Mouse (Mus musculus): Measurements from ENCODE around the gene Gm6793. TPM values are rescaled to one million over a fixed set of nuclear protein-coding genes. Genes with fewer than 3 reads are reported as not detected.
A peak's percentile ranks its signal among the peaks of the same experiment; 100 is the strongest.

Gm6793 gene
- polyA plus RNA-seq, 1 experiment from 2014 or later: 0.57 TPM

GRCm38 (mm10) chr8:111992703-111993039, 22.2 kb downstream of the Gm6793 start:
- no peak overlapping the region for H3K9ac ChIP-seq (ENCODE audit: low read length)
- no peaks in the 10 kb centered on the region for H3K27me3 ChIP-seq (ENCODE audit: control insufficient read depth, insufficient read depth, low read length)
- no peak overlapping the region for H3K4me2 ChIP-seq (ENCODE audit: low read depth, low read length)
- ATAC-seq (ENCODE audit: insufficient read depth, low FRiP score): no peak
- WGBS: 73% methylated on average over 3 of the region's 3 CpGs
- H3K27ac ChIP-seq (ENCODE audit: low read length): no peak overlapping the region
- no peaks in the 10 kb centered on the region for H3K9me3 ChIP-seq (replicated peaks; ENCODE audit: control insufficient read depth, low read length)
- H3K4me3 ChIP-seq (replicated peaks; ENCODE audit: low read length): no peak overlapping the region
- peaks cover 9% of the 10 kb centered on the region; the same call in 1 of the 2 replicates for H3K36me3 ChIP-seq (ENCODE audit: control insufficient read depth, insufficient read depth, low read length)
- peaks cover 7% of the 10 kb centered on the region for H3K4me1 ChIP-seq (ENCODE audit: control insufficient read depth, insufficient read depth, low read length)

- peak within 1 kb of the TSS; percentile 73 for H3K4me3 ChIP-seq (replicated peaks; ENCODE audit: low read length)
- H3K9ac ChIP-seq (ENCODE audit: low read length): peak within 1 kb of the TSS; percentile 83
- H3K4me2 ChIP-seq (ENCODE audit: low read depth, low read length): peak within 1 kb of the TSS; percentile 82
- no peaks in the 10 kb centered on the region for H3K27me3 ChIP-seq (ENCODE audit: control insufficient read depth, insufficient read depth, low read length)
- WGBS: 4% methylated on average over 33 of the region's 33 CpGs
- peaks cover 6% of the 10 kb centered on the region; the same call in 1 of the 2 replicates for H3K36me3 ChIP-seq (ENCODE audit: control insufficient read depth, insufficient read depth, low read length)
- H3K9me3 ChIP-seq (replicated peaks; ENCODE audit: control insufficient read depth, low read length): no peaks in the 10 kb centered on the region
- H3K4me1 ChIP-seq (ENCODE audit: control insufficient read depth, insufficient read depth, low read length): peaks cover 7% of the 10 kb centered on the region
- ATAC-seq (ENCODE audit: insufficient read depth, low FRiP score): peak; percentile 94
- no peak within 1 kb of the TSS for H3K27ac ChIP-seq (ENCODE audit: low read length)
These were observed 22.7 kb downstream of the Gm6793 start, which contains the start of gene Adat1 for GRCm38 (mm10) chr8:111992013-111992702. TSS of gene Adat1 (minus strand) at chr8:111992302.

GRCm38 (mm10) chr8:111991278-111991677, 23.6 kb downstream of the Gm6793 start:
- no peaks in the 10 kb centered on the region for H3K9me3 ChIP-seq (replicated peaks; ENCODE audit: control insufficient read depth, low read length)
- H3K4me1 ChIP-seq (ENCODE audit: control insufficient read depth, insufficient read depth, low read length): peaks cover 7% of the 10 kb centered on the region
- peak overlapping the region; percentile 73 for H3K4me3 ChIP-seq (replicated peaks; ENCODE audit: low read length)
- peak overlapping the region; percentile 83 for H3K9ac ChIP-seq (ENCODE audit: low read length)
- WGBS: 52% methylated on average over 8 of the region's 8 CpGs
- H3K36me3 ChIP-seq (ENCODE audit: control insufficient read depth, insufficient read depth, low read length): peaks cover 5% of the 10 kb centered on the region; the same call in 1 of the 2 replicates
- H3K27ac ChIP-seq (ENCODE audit: low read length): no peak overlapping the region
- peak overlapping the region; percentile 82 for H3K4me2 ChIP-seq (ENCODE audit: low read depth, low read length)
- no peak for ATAC-seq (ENCODE audit: insufficient read depth, low FRiP score)
- no peaks in the 10 kb centered on the region for H3K27me3 ChIP-seq (ENCODE audit: control insufficient read depth, insufficient read depth, low read length)

GRCm38 (mm10) chr8:111989911-111990310, 24.9 kb downstream of the Gm6793 start:
- H3K27ac ChIP-seq (ENCODE audit: low read length): no peak overlapping the region
- 12% methylated on average over 7 of the region's 7 CpGs for WGBS
- no peaks in the 10 kb centered on the region for H3K27me3 ChIP-seq (ENCODE audit: control insufficient read depth, insufficient read depth, low read length)
- no peak overlapping the region for H3K4me3 ChIP-seq (replicated peaks; ENCODE audit: low read length)
- no peak overlapping the region for H3K4me2 ChIP-seq (ENCODE audit: low read depth, low read length)
- H3K9me3 ChIP-seq (replicated peaks; ENCODE audit: control insufficient read depth, low read length): no peaks in the 10 kb centered on the region
- no peak overlapping the region for H3K9ac ChIP-seq (ENCODE audit: low read length)
- peaks cover 5% of the 10 kb centered on the region for H3K36me3 ChIP-seq (ENCODE audit: control insufficient read depth, insufficient read depth, low read length)
- no peak for ATAC-seq (ENCODE audit: insufficient read depth, low FRiP score)
- peaks cover 7% of the 10 kb centered on the region for H3K4me1 ChIP-seq (ENCODE audit: control insufficient read depth, insufficient read depth, low read length)

GRCm38 (mm10) chr8:111984511-111984910, 30.3 kb downstream of the Gm6793 start:
- H3K4me3 ChIP-seq (replicated peaks; ENCODE audit: low read length): no peak overlapping the region
- no peak overlapping the region for H3K9ac ChIP-seq (ENCODE audit: low read length)
- H3K36me3 ChIP-seq (ENCODE audit: control insufficient read depth, insufficient read depth, low read length): peaks cover 5% of the 10 kb centered on the region
- ATAC-seq (ENCODE audit: insufficient read depth, low FRiP score): no peak
- no peaks in the 10 kb centered on the region for H3K4me1 ChIP-seq (ENCODE audit: control insufficient read depth, insufficient read depth, low read length)
- H3K4me2 ChIP-seq (ENCODE audit: low read depth, low read length): no peak overlapping the region
- WGBS: 70% methylated on average over 10 of the region's 10 CpGs
- no peaks in the 10 kb centered on the region for H3K27me3 ChIP-seq (ENCODE audit: control insufficient read depth, insufficient read depth, low read length)
- H3K9me3 ChIP-seq (replicated peaks; ENCODE audit: control insufficient read depth, low read length): no peaks in the 10 kb centered on the region
- H3K27ac ChIP-seq (ENCODE audit: low read length): no peak overlapping the region

GRCm38 (mm10) chr8:111982116-111982515, 32.7 kb downstream of the Gm6793 start:
- H3K36me3 ChIP-seq (ENCODE audit: control insufficient read depth, insufficient read depth, low read length): no peaks in the 10 kb centered on the region; the same call in 1 of the 2 replicates
- no peak for ATAC-seq (ENCODE audit: insufficient read depth, low FRiP score)
- no peaks in the 10 kb centered on the region for H3K9me3 ChIP-seq (replicated peaks; ENCODE audit: control insufficient read depth, low read length)
- no peak overlapping the region for H3K4me3 ChIP-seq (replicated peaks; ENCODE audit: low read length)
- no peak overlapping the region for H3K4me2 ChIP-seq (ENCODE audit: low read depth, low read length)
- H3K27ac ChIP-seq (ENCODE audit: low read length): no peak overlapping the region
- 74% methylated on average over 7 of the region's 7 CpGs for WGBS
- H3K27me3 ChIP-seq (ENCODE audit: control insufficient read depth, insufficient read depth, low read length): no peaks in the 10 kb centered on the region
- no peak overlapping the region for H3K9ac ChIP-seq (ENCODE audit: low read length)
- no peaks in the 10 kb centered on the region for H3K4me1 ChIP-seq (ENCODE audit: control insufficient read depth, insufficient read depth, low read length)

- 68% methylated on average over 10 of the region's 10 CpGs for WGBS
- Histone ChIP-seq H3K9me3 (replicated peaks; ENCODE audit: control insufficient read depth, low read length) (0 out of 2 replicates have a peak, but pooled peaks cover 5% of the 10 kb centered on the region), H3K4me3 (replicated peaks; ENCODE audit: low read length) (no peak overlapping the region), H3K27me3 (ENCODE audit: control insufficient read depth, insufficient read depth, low read length) (no peaks in the 10 kb centered on the region), H3K27ac (ENCODE audit: low read length) (no peak overlapping the region), H3K9ac (ENCODE audit: low read length) (no peak overlapping the region), H3K4me2 (ENCODE audit: low read depth, low read length) (no peak overlapping the region), H3K36me3 (ENCODE audit: control insufficient read depth, insufficient read depth, low read length) (0 out of 2 replicates have a peak, but pooled peaks cover 6% of the 10 kb centered on the region), H3K4me1 (ENCODE audit: control insufficient read depth, insufficient read depth, low read length) (no peaks in the 10 kb centered on the region)
- no peak for ATAC-seq (ENCODE audit: insufficient read depth, low FRiP score)
These were observed 36.7 kb downstream of the Gm6793 start for GRCm38 (mm10) chr8:111978147-111978546.

- H3K9ac ChIP-seq (ENCODE audit: low read length): no peak overlapping the region
- no peak for ATAC-seq (ENCODE audit: insufficient read depth, low FRiP score)
- H3K36me3 ChIP-seq (ENCODE audit: control insufficient read depth, insufficient read depth, low read length): 0 out of 2 replicates have a peak, but pooled peaks cover 7% of the 10 kb centered on the region
- H3K4me2 ChIP-seq (ENCODE audit: low read depth, low read length): no peak overlapping the region
- 0 out of 2 replicates have a peak, but pooled peaks cover 5% of the 10 kb centered on the region for H3K9me3 ChIP-seq (replicated peaks; ENCODE audit: control insufficient read depth, low read length)
- no peak overlapping the region for H3K4me3 ChIP-seq (replicated peaks; ENCODE audit: low read length)
- 86% methylated on average over 2 of the region's 2 CpGs for WGBS
- no peaks in the 10 kb centered on the region for H3K4me1 ChIP-seq (ENCODE audit: control insufficient read depth, insufficient read depth, low read length)
- H3K27ac ChIP-seq (ENCODE audit: low read length): no peak overlapping the region
- H3K27me3 ChIP-seq (ENCODE audit: control insufficient read depth, insufficient read depth, low read length): no peaks in the 10 kb centered on the region
These were observed 38.5 kb downstream of the Gm6793 start for GRCm38 (mm10) chr8:111976326-111976725.

GRCm38 (mm10) chr8:111975706-111976105, 39.1 kb downstream of the Gm6793 start:
- 89% methylated on average over 2 of the region's 2 CpGs for WGBS
- Histone ChIP-seq H3K36me3 (ENCODE audit: control insufficient read depth, insufficient read depth, low read length) (0 out of 2 replicates have a peak, but pooled peaks cover 7% of the 10 kb centered on the region), H3K4me1 (ENCODE audit: control insufficient read depth, insufficient read depth, low read length) (no peaks in the 10 kb centered on the region), H3K27me3 (ENCODE audit: control insufficient read depth, insufficient read depth, low read length) (no peaks in the 10 kb centered on the region), H3K4me2 (ENCODE audit: low read depth, low read length) (no peak overlapping the region), H3K4me3 (replicated peaks; ENCODE audit: low read length) (no peak overlapping the region), H3K9me3 (replicated peaks; ENCODE audit: control insufficient read depth, low read length) (0 out of 2 replicates have a peak, but pooled peaks cover 5% of the 10 kb centered on the region), H3K27ac (ENCODE audit: low read length) (no peak overlapping the region), H3K9ac (ENCODE audit: low read length) (no peak overlapping the region)
- no peak for ATAC-seq (ENCODE audit: insufficient read depth, low FRiP score)

All from stomach, embryonic 16.5 days (tissue).